9 mouse cellular contexts compared by ENCODE assay signal in the genomic region with DNA sequence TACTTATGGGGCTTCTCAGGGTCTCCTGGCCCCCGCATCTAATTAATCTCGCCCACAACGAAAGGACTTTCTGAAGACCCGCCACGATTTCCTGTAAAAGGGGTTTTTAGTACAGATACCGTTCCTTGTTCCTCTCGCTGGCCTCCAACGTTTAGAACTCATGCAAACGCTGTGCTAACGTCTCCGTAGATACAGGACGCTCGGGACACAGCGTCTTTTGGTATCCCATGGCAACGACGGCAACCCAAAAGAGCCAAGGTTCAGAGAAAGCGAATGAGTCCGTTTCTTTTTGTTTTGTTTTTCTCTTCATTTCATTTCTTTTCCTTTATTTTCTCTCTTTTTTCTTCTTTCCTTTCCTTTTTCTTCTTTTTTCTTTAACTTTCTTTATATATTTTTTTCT. TPM values are rescaled to one million over a fixed set of nuclear protein-coding genes. Genes with fewer than 3 reads are reported as not detected.
A peak's percentile ranks its signal among the peaks of the same experiment; 100 is the strongest.
DNase-seq lines count a peak whose midpoint lies in the region; ATAC-seq and TF ChIP-seq lines count a peak whose summit lies in the region.
"Had no signal": no experiment of that assay in that cellular context is flagged by ENCODE, and none has a peak within 500 bp of the region (broad histone marks: within the 10 kb centered on the region; RNA-seq: fewer than 3 reads in every experiment).

A gene (minus strand): TSS at position 198 of the 400 bp plus-strand sequence.

- H3K9ac ChIP-seq in lung, embryonic 16.5 days (ENCODE audit: low read length) = no peak within 1 kb of the TSS

- H3K36me3 ChIP-seq in lung, embryonic 16.5 days (ENCODE audit: control insufficient read depth, insufficient read depth, low read length) = no peaks in the 10 kb centered on the region

- no peaks in the 10 kb centered on the region for H3K9me3 ChIP-seq in lung, embryonic 16.5 days (ENCODE audit: control insufficient read depth, low read length)

- no peak for TF ChIP-seq POLR2A in cerebellum, adult 2 months (IDR thresholded peaks at IDR 0.05; ENCODE audit: borderline replicate concordance, insufficient read depth, low read length)

- peak within 1 kb of the TSS; percentile 32 for H3K4me2 ChIP-seq in lung, embryonic 16.5 days (ENCODE audit: low read depth, low read length)

- peak within 1 kb of the TSS; percentile 39 for H3K4me3 ChIP-seq in cerebellum, adult 2 months (replicated peaks; ENCODE audit: insufficient read depth, low read depth, low read length)
- 0 out of 2 replicates have a peak within 1 kb of the TSS, but pooled peaks have one; percentile 21 for H3K4me3 ChIP-seq in lung, embryonic 16.5 days (ENCODE audit: low read length)
- H3K4me3 ChIP-seq: erythroblast, embryonic 14.5 days had no signal

- H3K27ac ChIP-seq in cerebellum, adult 2 months (ENCODE audit: insufficient read depth, low read length) = no peak within 1 kb of the TSS
- H3K27ac ChIP-seq in lung, embryonic 16.5 days (ENCODE audit: low read length) = no peak within 1 kb of the TSS

- H3K4me1 ChIP-seq in cerebellum, adult 2 months (ENCODE audit: control insufficient read depth, insufficient read depth, low read length) = no peaks in the 10 kb centered on the region
- H3K4me1 ChIP-seq in lung, embryonic 16.5 days (replicated peaks; ENCODE audit: control insufficient read depth, insufficient read depth, low read length) = no peaks in the 10 kb centered on the region

- under 1% methylated on average over 18 of the region's 18 CpGs for WGBS in cerebellum, adult 2 months
- WGBS in lung, embryonic 16.5 days = 2% methylated on average over 18 of the region's 18 CpGs

- no peaks in the 10 kb centered on the region for H3K27me3 ChIP-seq in cerebellum, adult 2 months (ENCODE audit: control insufficient read depth, insufficient read depth, low read length)
- peaks cover 4% of the 10 kb centered on the region for H3K27me3 ChIP-seq in lung, embryonic 16.5 days (ENCODE audit: control insufficient read depth, insufficient read depth, low read depth, low read length)

- no peak for ATAC-seq in cerebellum, adult (ENCODE audit: insufficient number of reproducible peaks, low FRiP score, low TSS enrichment)
- no peak for ATAC-seq in lung, embryonic 16.5 days (ENCODE audit: low read depth)

- TF ChIP-seq CTCF in cerebellum, adult 2 months (IDR thresholded peaks at IDR 0.05; ENCODE audit: borderline replicate concordance, insufficient read depth, low read depth, low read length) = no peak

- peak; percentile 38 to 39 for DNase-seq in cerebellum, adult 2 months
- DNase-seq in brain, adult 2 months (ENCODE audit: low read depth, low spot score) = peak; percentile 92
- peak; percentile 27 for DNase-seq in heart, postnatal 4 days
- DNase-seq in layer of hippocampus, adult 18-20 months (ENCODE audit: low spot score in 2 of 2) = peak; percentile 46 to 81
- DNase-seq in right cerebral cortex, postnatal 36 days (ENCODE audit: low spot score in 2 of 2) = peak; percentile 44 to 69
- no peak for DNase-seq in spleen, postnatal 14 days (ENCODE audit: low spot score in 2 of 2)

RNA-seq across cellular contexts. Expression of the gene that starts here (rescaled TPM):
- polyA plus RNA-seq in cerebellum, adult 2 months (2012; rRNA removed) = 2.6 and 3.7 TPM in 2 replicates
- not detected for total RNA-seq in heart, postnatal 4 days (2021)
- 1 to 10 TPM; 1.8 to 3.1 TPM for total RNA-seq in layer of hippocampus, adult 18-20 months (2021)
- 2.7 and 2.9 TPM in 2 replicates for polyA plus RNA-seq in lung, embryonic 16.5 days (2015; fragmentation: Nextera tagmentation; extraction: Ambion mirVana)
- polyA plus RNA-seq: erythroblast, embryonic 14.5 days had no signal

Comparison
In these comparisons a context has a peak if more than half of its experiments do, and no peak if none do; other contexts are left out.
1. Peak in DNase-seq in heart, postnatal 4 days; RNA of the gene not detected or under 1 TPM.
2. DNase-seq: peak in cerebellum, adult 2 months (2 of 2), brain, adult 2 months (single experiment), layer of hippocampus, adult 18-20 months (2 of 2) and right cerebral cortex, postnatal 36 days (2 of 2); none in spleen, postnatal 14 days (0 of 2).